Comparison of ENCODE assay signal across 25 mouse cellular contexts in genomic region chr14:98155725-98156392, GRCm38 (mm10). TPM values are rescaled to one million over a fixed set of nuclear protein-coding genes. Genes with fewer than 3 reads are reported as not detected.
DNase-seq lines count a peak whose midpoint lies in the region; ATAC-seq and TF ChIP-seq lines count a peak whose summit lies in the region.
"Had no signal": no experiment of that assay in that cellular context is flagged by ENCODE, and none has a peak within 500 bp of the region (broad histone marks: within the 10 kb centered on the region; RNA-seq: fewer than 3 reads in every experiment).

No protein-coding gene starts in this region.

- ATAC-seq in neural tube, embryonic 12.5 days (ENCODE audit: low FRiP score, low read depth): no peak
- peak; percentile 49 for ATAC-seq in hindbrain, embryonic 12.5 days (ENCODE audit: low FRiP score)
- ATAC-seq in midbrain, embryonic 13.5 days: peak; percentile 74
- ATAC-seq in stomach, postnatal 0 days (ENCODE audit: low FRiP score, low TSS enrichment): no peak
- ATAC-seq: activated CD4-positive, CD25-positive, alpha-beta regulatory T cell, adult 4 months; intestine, embryonic 15.5 days; liver, postnatal 0 days; lung, postnatal 0 days had no signal

- no peaks in the 10 kb centered on the region for H3K9me3 ChIP-seq in neural tube, embryonic 12.5 days
- no peaks in the 10 kb centered on the region for H3K9me3 ChIP-seq in hindbrain, embryonic 12.5 days (replicated peaks)
- no peaks in the 10 kb centered on the region for H3K9me3 ChIP-seq in midbrain, embryonic 13.5 days
- no peaks in the 10 kb centered on the region for H3K9me3 ChIP-seq in stomach, postnatal 0 days (ENCODE audit: control insufficient read depth, low read length)
- H3K9me3 ChIP-seq: heart, embryonic 15.5 days; intestine, embryonic 15.5 days had no signal

- H3K36me3 ChIP-seq in neural tube, embryonic 12.5 days: no peaks in the 10 kb centered on the region
- H3K36me3 ChIP-seq in hindbrain, embryonic 12.5 days: no peaks in the 10 kb centered on the region
- H3K36me3 ChIP-seq in midbrain, embryonic 13.5 days: no peaks in the 10 kb centered on the region
- no peaks in the 10 kb centered on the region for H3K36me3 ChIP-seq in stomach, postnatal 0 days (ENCODE audit: control insufficient read depth, insufficient read depth, low read length)
- H3K36me3 ChIP-seq: G1E; heart, embryonic 15.5 days; intestine, embryonic 15.5 days had no signal

- WGBS in neural tube, embryonic 12.5 days: 47% methylated on average over 7 of the region's 7 CpGs
- 38% methylated on average over 7 of the region's 7 CpGs for WGBS in hindbrain, embryonic 12.5 days
- 40% methylated on average over 7 of the region's 7 CpGs for WGBS in midbrain, embryonic 13.5 days
- 87% methylated on average over 7 of the region's 7 CpGs for WGBS in stomach, postnatal 0 days

- H3K27ac ChIP-seq in neural tube, embryonic 12.5 days: no peak overlapping the region
- H3K27ac ChIP-seq in hindbrain, embryonic 12.5 days: peak overlapping the region; percentile 42
- H3K27ac ChIP-seq in midbrain, embryonic 13.5 days: peak overlapping the region; percentile 53; the same call in 1 of the 2 replicates
- H3K27ac ChIP-seq in stomach, postnatal 0 days (replicated peaks): no peak overlapping the region
- H3K27ac ChIP-seq: heart, embryonic 15.5 days; intestine, embryonic 15.5 days; macrophage had no signal

- DNase-seq in neural tube, embryonic 10.5 days (ENCODE audit: extremely low spot score, low spot score): no peak
- DNase-seq in liver: no peak
- DNase-seq in stomach, postnatal 0 days (ENCODE audit: low spot score): no peak
- no peak for DNase-seq in gastrocnemius, adult 8-10 months (ENCODE audit: low spot score in 2 of 2)
- DNase-seq: adrenal gland, adult 8-10 months; B cell, adult 2 months; cerebellum, adult 8-10 months; cerebellum, postnatal 36 days; gastrocnemius, postnatal 25 days; heart, postnatal 4 days; kidney, adult 9 months; kidney, postnatal 14 days; liver, postnatal 0 days; thymus, postnatal 25 days had no signal

- no peaks in the 10 kb centered on the region for H3K27me3 ChIP-seq in neural tube, embryonic 12.5 days (replicated peaks)
- no peaks in the 10 kb centered on the region for H3K27me3 ChIP-seq in hindbrain, embryonic 12.5 days
- no peaks in the 10 kb centered on the region for H3K27me3 ChIP-seq in midbrain, embryonic 13.5 days
- H3K27me3 ChIP-seq in stomach, postnatal 0 days (ENCODE audit: control insufficient read depth, insufficient read depth, low read length): no peaks in the 10 kb centered on the region
- H3K27me3 ChIP-seq: CH12.LX; heart, embryonic 15.5 days; intestine, embryonic 15.5 days had no signal

- 0 out of 2 replicates have a peak overlapping the region, but pooled peaks have one; percentile 13 for H3K4me2 ChIP-seq in neural tube, embryonic 12.5 days (replicated peaks)
- peak overlapping the region; percentile 17; the same call in 1 of the 2 replicates for H3K4me2 ChIP-seq in hindbrain, embryonic 12.5 days (replicated peaks)
- H3K4me2 ChIP-seq in midbrain, embryonic 13.5 days (replicated peaks): peak overlapping the region; percentile 39
- no peak overlapping the region for H3K4me2 ChIP-seq in stomach, postnatal 0 days (replicated peaks; ENCODE audit: low read depth)
- H3K4me2 ChIP-seq: heart, embryonic 15.5 days; intestine, embryonic 15.5 days; liver, embryonic 11.5 days had no signal

- TF ChIP-seq CTCF in stomach, postnatal 0 days (IDR thresholded peaks at IDR 0.05; ENCODE audit: low read depth): no peak

- no peak overlapping the region for H3K9ac ChIP-seq in neural tube, embryonic 12.5 days
- H3K9ac ChIP-seq in hindbrain, embryonic 12.5 days: no peak overlapping the region
- no peak overlapping the region for H3K9ac ChIP-seq in midbrain, embryonic 13.5 days (replicated peaks)
- H3K9ac ChIP-seq in stomach, postnatal 0 days (ENCODE audit: low read length): no peak overlapping the region
- H3K9ac ChIP-seq: heart, embryonic 15.5 days; intestine, embryonic 15.5 days; liver, postnatal 0 days had no signal

- H3K4me1 ChIP-seq in neural tube, embryonic 12.5 days: peaks cover 10% of the 10 kb centered on the region
- peaks cover 8% of the 10 kb centered on the region for H3K4me1 ChIP-seq in hindbrain, embryonic 12.5 days
- H3K4me1 ChIP-seq in midbrain, embryonic 13.5 days (replicated peaks): peaks cover 24% of the 10 kb centered on the region
- H3K4me1 ChIP-seq in stomach, postnatal 0 days (replicated peaks; ENCODE audit: control insufficient read depth, insufficient read depth): no peaks in the 10 kb centered on the region
- H3K4me1 ChIP-seq: heart, embryonic 15.5 days; intestine, embryonic 15.5 days had no signal

- TF ChIP-seq EP300 in stomach, postnatal 0 days (optimal IDR thresholded peaks at IDR 0.05): no peak

- H3K4me3 ChIP-seq in neural tube, embryonic 12.5 days: no peak overlapping the region
- no peak overlapping the region for H3K4me3 ChIP-seq in hindbrain, embryonic 12.5 days
- no peak overlapping the region for H3K4me3 ChIP-seq in midbrain, embryonic 13.5 days (replicated peaks)
- H3K4me3 ChIP-seq in stomach, postnatal 0 days (ENCODE audit: low read depth, low read length): no peak overlapping the region
- H3K4me3 ChIP-seq: heart, embryonic 15.5 days; intestine, embryonic 15.5 days had no signal

RNA-seq across cellular contexts. Expression of gene Dach1, which starts 13.7 kb away (rescaled TPM):
- polyA plus RNA-seq in neural tube, embryonic 12.5 days (2016; fragmentation: Nextera tagmentation; extraction: Ambion mirVana): 20.4 and 22.0 TPM in 2 replicates
- 22.8 and 24.3 TPM in 2 replicates for polyA plus RNA-seq in hindbrain, embryonic 12.5 days (2016; fragmentation: Nextera tagmentation; extraction: Ambion mirVana)
- polyA plus RNA-seq in midbrain, embryonic 13.5 days (2015; fragmentation: Nextera tagmentation; extraction: Ambion mirVana): 13.6 and 14.6 TPM in 2 replicates
- 2.3 TPM in 2 replicates for polyA plus RNA-seq in stomach, postnatal 0 days (2015; fragmentation: Nextera tagmentation; extraction: Ambion mirVana)
- 1 to 10 TPM; 1.2 to 3.2 (median 2.2) TPM for total RNA-seq in gastrocnemius, adult 8-10 months (2022)
- total RNA-seq: CH12.LX had no signal
- polyA plus RNA-seq: activated CD4-positive, CD25-positive, alpha-beta regulatory T cell, adult 4 months; G1E had no signal

Comparison
In these comparisons a context has a peak if more than half of its experiments do, and no peak if none do; other contexts are left out.
1. ATAC-seq: peak in hindbrain, embryonic 12.5 days (single experiment) and midbrain, embryonic 13.5 days (single experiment); none in neural tube, embryonic 12.5 days (single experiment) and stomach, postnatal 0 days (single experiment).
2. H3K27ac ChIP-seq: peak in hindbrain, embryonic 12.5 days (single experiment) and midbrain, embryonic 13.5 days (single experiment); none in neural tube, embryonic 12.5 days (single experiment) and stomach, postnatal 0 days (single experiment).